Mouse (Mus musculus): Measurements from ENCODE around the gene Fam71e1.

Fam71e1 gene

GRCm38 (mm10) chr7:44470696-44471612, 25.4 kb upstream of the Fam71e1 start:
- DNase-seq (ENCODE audit: extremely low read depth, low read depth, low spot score): no peak

GRCm38 (mm10) chr7:44471880-44472557, 24.4 kb upstream of the Fam71e1 start:
- DNase-seq (ENCODE audit: extremely low read depth, low read depth, low spot score): no peak

- DNase-seq (ENCODE audit: extremely low read depth, low read depth, low spot score): no peak
Observed at GRCm38 (mm10) chr7:44472558-44472885, 23.9 kb upstream of the Fam71e1 start.

GRCm38 (mm10) chr7:44472961-44473646, 23.3 kb upstream of the Fam71e1 start:
- no peak for DNase-seq (ENCODE audit: extremely low read depth, low read depth, low spot score)

GRCm38 (mm10) chr7:44474419-44474818, 22.0 kb upstream of the Fam71e1 start:
- DNase-seq (ENCODE audit: extremely low read depth, low read depth, low spot score): no peak

GRCm38 (mm10) chr7:44475046-44475614, 21.3 kb upstream of the Fam71e1 start:
- no peak for DNase-seq (ENCODE audit: extremely low read depth, low read depth, low spot score)

- DNase-seq (ENCODE audit: extremely low read depth, low read depth, low spot score): no peak
Observed at GRCm38 (mm10) chr7:44482836-44483435, 13.4 kb upstream of the Fam71e1 start.

GRCm38 (mm10) chr7:44484109-44484508, 12.3 kb upstream of the Fam71e1 start:
- no peak for DNase-seq (ENCODE audit: extremely low read depth, low read depth, low spot score)

- no peak for DNase-seq (ENCODE audit: extremely low read depth, low read depth, low spot score)
Observed at GRCm38 (mm10) chr7:44484841-44485571, 11.4 kb upstream of the Fam71e1 start.

GRCm38 (mm10) chr7:44485572-44486195, 10.7 kb upstream of the Fam71e1 start:
- DNase-seq (ENCODE audit: extremely low read depth, low read depth, low spot score): no peak

GRCm38 (mm10) chr7:44486927-44487575, 9.3 kb upstream of the Fam71e1 start:
- DNase-seq (ENCODE audit: extremely low read depth, low read depth, low spot score): no peak

- no peak for DNase-seq (ENCODE audit: extremely low read depth, low read depth, low spot score)
Observed at GRCm38 (mm10) chr7:44487936-44488335, 8.4 kb upstream of the Fam71e1 start.

GRCm38 (mm10) chr7:44488545-44488944, 7.8 kb upstream of the Fam71e1 start:
- no peak for DNase-seq (ENCODE audit: extremely low read depth, low read depth, low spot score)

GRCm38 (mm10) chr7:44490281-44490680, 6.1 kb upstream of the Fam71e1 start:
- DNase-seq (ENCODE audit: extremely low read depth, low read depth, low spot score): no peak

- no peak for DNase-seq (ENCODE audit: extremely low read depth, low read depth, low spot score)
Observed at GRCm38 (mm10) chr7:44491391-44491790, 5.0 kb upstream of the Fam71e1 start.

- no peak for DNase-seq (ENCODE audit: extremely low read depth, low read depth, low spot score)
Observed at GRCm38 (mm10) chr7:44492166-44492826, 4.1 kb upstream of the Fam71e1 start.

- DNase-seq (ENCODE audit: extremely low read depth, low read depth, low spot score): no peak
Observed at GRCm38 (mm10) chr7:44494681-44495080, 1.7 kb upstream of the Fam71e1 start.

- no peak for DNase-seq (ENCODE audit: extremely low read depth, low read depth, low spot score)
Observed at GRCm38 (mm10) chr7:44495086-44495485, 1.3 kb upstream of the Fam71e1 start.

- no peak for DNase-seq (ENCODE audit: extremely low read depth, low read depth, low spot score)
Observed at GRCm38 (mm10) chr7:44496771-44497109, 359 bp downstream of the Fam71e1 start.
